Mouse (Mus musculus): ENCODE measurements around the gene Adra1b.

DNA sequence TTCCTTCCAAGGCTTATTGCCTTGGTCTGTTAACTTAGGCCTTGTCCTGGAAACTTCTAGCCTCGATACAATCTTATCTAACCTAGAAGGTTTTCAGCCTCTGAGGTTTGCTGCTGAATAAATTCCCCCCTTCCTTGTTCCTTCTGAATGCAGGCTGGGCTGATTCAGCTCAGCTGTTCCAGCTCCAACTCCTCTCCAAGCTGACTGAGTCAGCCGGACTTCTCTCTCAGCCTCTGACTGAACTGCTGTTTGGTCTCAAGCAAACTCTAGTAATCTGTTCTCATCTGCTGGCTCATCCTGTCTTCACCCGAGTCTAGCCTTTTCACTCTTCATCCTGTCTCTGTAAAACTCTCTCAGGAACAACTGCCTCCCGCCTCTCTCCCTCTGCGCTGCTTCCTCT lies 121.5 kb downstream of the Adra1b start:
- TF ChIP-seq CTCF (IDR thresholded peaks at IDR 0.05; ENCODE audit: control insufficient read depth, insufficient read depth, insufficient read length) (no peak), MYOD1 (IDR thresholded peaks at IDR 0.05; ENCODE audit: control insufficient read depth, insufficient read length, low read depth) (no peak), FOSL1 (IDR thresholded peaks at IDR 0.05; ENCODE audit: insufficient read depth, low read length, poor library complexity, severe bottlenecking) (no peak), USF1 (IDR thresholded peaks at IDR 0.05; ENCODE audit: low read depth) (no peak), MAX (IDR thresholded peaks at IDR 0.05) (no peak), CEBPB (IDR thresholded peaks at IDR 0.05; ENCODE audit: low read depth) (no peak), MYOG (IDR thresholded peaks at IDR 0.05; ENCODE audit: control insufficient read depth, extremely low read depth, insufficient read length) (no peak)
